Mouse (Mus musculus) forebrain, embryonic 11.5 days (tissue): ENCODE data around the gene Lrrc63. TPM values are rescaled to one million over a fixed set of nuclear protein-coding genes. Genes with fewer than 3 reads are reported as not detected.

ENCODE experiments used
- ATAC-seq: fragments of 200-750 bp; cut with Nextera tagmentation; replicated peaks from 2 replicates; pipeline ENCODE4 v1.8.0; 2017; ENCODE audit warnings: moderate TSS enrichment; ENCODE audit not compliant: low FRiP score
- DNase-seq: peaks from one replicate; pipeline ENCODE4 v3.0.0-alpha.2; 2017; ENCODE audit warnings: low spot score
- H3K27ac ChIP-seq: fragments of 300-500 bp; sonication (generic); 2 replicates; pipeline ENCODE4 v1.5.1; 2014; ENCODE audit warnings: low read depth, low read length
- H3K27me3 ChIP-seq: fragments of 300-500 bp; sonication (generic); 2 replicates; pipeline ENCODE4 v1.6.1; 2014; ENCODE audit warnings: mild to moderate bottlenecking, low read length, mixed read lengths; ENCODE audit not compliant: control insufficient read depth, insufficient read depth
- H3K36me3 ChIP-seq: fragments of 300-500 bp; sonication (generic); 2 replicates; pipeline ENCODE4 v1.6.1; 2014; ENCODE audit warnings: mild to moderate bottlenecking, low read length, moderate library complexity, mixed read lengths; ENCODE audit not compliant: control insufficient read depth, insufficient read depth
- H3K4me1 ChIP-seq: fragments of 300-500 bp; sonication (generic); replicated peaks from 2 replicates; pipeline ENCODE4 v1.6.1; 2014; ENCODE audit warnings: low read length, mixed read lengths; ENCODE audit not compliant: control insufficient read depth, insufficient read depth
- H3K4me2 ChIP-seq: fragments of 300-500 bp; sonication (generic); 2 replicates; pipeline ENCODE4 v1.6.1; 2014; ENCODE audit warnings: low read depth, mild to moderate bottlenecking, low read length, moderate library complexity, mixed read lengths; ENCODE audit not compliant: severe bottlenecking
- H3K4me3 ChIP-seq: fragments of 300-500 bp; sonication (generic); 2 replicates; pipeline ENCODE4 v1.5.1; 2014; ENCODE audit warnings: low read depth, low read length
- H3K9ac ChIP-seq: fragments of 300-500 bp; sonication (generic); 2 replicates; pipeline ENCODE4 v1.6.1; 2014; ENCODE audit warnings: low read length
- H3K9me3 ChIP-seq: fragments of 300-500 bp; sonication (generic); 2 replicates; pipeline ENCODE4 v1.6.1; 2016; ENCODE audit warnings: low read length, mixed read lengths; ENCODE audit not compliant: control insufficient read depth
- WGBS: fragments of 180-500 bp; shearing (Covaris S2); extraction: QIAGEN DNeasy Blood & Tissue Kit; methylation state at CpG from one replicate; pipeline ENCODE4 v1.1.7; 2014; 5-methylcytosine and 5-hydroxymethylcytosine counted together
- polyA plus RNA-seq: library from polyadenylated mRNA; unstranded; fragments of >200 nt; fragmentation: Nextera tagmentation; extraction: Ambion mirVana; gene quantifications from 2 replicates; pipeline ENCODE4 v1.2.1, GENCODE M21; 2014

Gene Lrrc63
- polyA plus RNA-seq, 1 experiment from 2014 or later = 0.36 TPM

GRCm38 (mm10) chr14:75174296-75174695 is 43.6 kb upstream of the Lrrc63 start:
- DNase-seq (no peak), ATAC-seq (no peak)
- Histone ChIP-seq H3K9ac (no peak overlapping the region), H3K27me3 (no peaks in the 10 kb centered on the region), H3K36me3 (no peaks in the 10 kb centered on the region), H3K4me3 (no peak overlapping the region), H3K9me3 (no peaks in the 10 kb centered on the region), H3K4me2 (no peak overlapping the region), H3K4me1 (no peaks in the 10 kb centered on the region), H3K27ac (no peak overlapping the region)
- 87% methylated on average over 8 of the region's 8 CpGs for WGBS

- Histone ChIP-seq H3K9me3 (no peaks in the 10 kb centered on the region), H3K4me1 (no peaks in the 10 kb centered on the region), H3K4me3 (no peak overlapping the region), H3K4me2 (no peak overlapping the region), H3K9ac (no peak overlapping the region), H3K27ac (no peak overlapping the region), H3K36me3 (no peaks in the 10 kb centered on the region), H3K27me3 (no peaks in the 10 kb centered on the region)
- ATAC-seq = no peak
- 85% methylated on average over 1 of the region's 1 CpGs for WGBS
- no peak for DNase-seq
These were observed 39.9 kb upstream of the Lrrc63 start for GRCm38 (mm10) chr14:75170546-75170945.

GRCm38 (mm10) chr14:75168501-75168900 is 37.8 kb upstream of the Lrrc63 start:
- H3K9ac ChIP-seq = no peak overlapping the region
- H3K9me3 ChIP-seq = no peaks in the 10 kb centered on the region
- no peaks in the 10 kb centered on the region for H3K27me3 ChIP-seq
- no peak overlapping the region for H3K4me2 ChIP-seq
- no peak overlapping the region for H3K4me3 ChIP-seq
- DNase-seq (no peak), ATAC-seq (no peak)
- no peaks in the 10 kb centered on the region for H3K4me1 ChIP-seq
- no peak overlapping the region for H3K27ac ChIP-seq
- no peaks in the 10 kb centered on the region for H3K36me3 ChIP-seq
- WGBS = 91% methylated on average over 3 of the region's 3 CpGs

- Histone ChIP-seq H3K9ac (no peak overlapping the region), H3K4me1 (no peaks in the 10 kb centered on the region), H3K27me3 (no peaks in the 10 kb centered on the region), H3K4me2 (no peak overlapping the region), H3K4me3 (no peak overlapping the region), H3K36me3 (no peaks in the 10 kb centered on the region), H3K27ac (no peak overlapping the region), H3K9me3 (no peaks in the 10 kb centered on the region)
- ATAC-seq = no peak
- no peak for DNase-seq
- 94% methylated on average over 2 of the region's 2 CpGs for WGBS
These were observed 35.0 kb upstream of the Lrrc63 start for GRCm38 (mm10) chr14:75165574-75166131.

- WGBS = 97% methylated on average over 9 of the region's 9 CpGs
- H3K9me3 ChIP-seq = no peaks in the 10 kb centered on the region
- no peak for ATAC-seq
These were observed 33.7 kb upstream of the Lrrc63 start for GRCm38 (mm10) chr14:75164345-75164744.

GRCm38 (mm10) chr14:75163866-75164265 is 33.2 kb upstream of the Lrrc63 start:
- no peak overlapping the region for H3K27ac ChIP-seq
- no peak overlapping the region for H3K9ac ChIP-seq
- H3K4me3 ChIP-seq = no peak overlapping the region
- no peak overlapping the region for H3K4me2 ChIP-seq
- no peak for ATAC-seq
- H3K27me3 ChIP-seq = no peaks in the 10 kb centered on the region
- DNase-seq = no peak
- no peaks in the 10 kb centered on the region for H3K36me3 ChIP-seq
- H3K9me3 ChIP-seq = no peaks in the 10 kb centered on the region
- H3K4me1 ChIP-seq = no peaks in the 10 kb centered on the region
- WGBS = 90% methylated on average over 8 of the region's 8 CpGs

More at GRCm38 (mm10) chr14:75164345-75164744, 33.7 kb upstream of the Lrrc63 start:
- no peak overlapping the region for H3K9ac ChIP-seq
- no peaks in the 10 kb centered on the region for H3K27me3 ChIP-seq
- no peak overlapping the region for H3K27ac ChIP-seq
- H3K36me3 ChIP-seq = no peaks in the 10 kb centered on the region
- no peaks in the 10 kb centered on the region for H3K4me1 ChIP-seq
- H3K4me2 ChIP-seq = no peak overlapping the region
- H3K4me3 ChIP-seq = no peak overlapping the region
- DNase-seq = no peak

GRCm38 (mm10) chr14:75159375-75159774 is 28.7 kb upstream of the Lrrc63 start:
- H3K9ac ChIP-seq = no peak overlapping the region
- WGBS = 90% methylated on average over 2 of the region's 2 CpGs
- H3K4me2 ChIP-seq = no peak overlapping the region
- no peak for DNase-seq
- no peaks in the 10 kb centered on the region for H3K27me3 ChIP-seq
- H3K4me1 ChIP-seq = no peaks in the 10 kb centered on the region
- no peak overlapping the region for H3K4me3 ChIP-seq
- H3K27ac ChIP-seq = no peak overlapping the region
- H3K36me3 ChIP-seq = no peaks in the 10 kb centered on the region
- no peak for ATAC-seq
- no peaks in the 10 kb centered on the region for H3K9me3 ChIP-seq

GRCm38 (mm10) chr14:75154481-75154880 is 23.8 kb upstream of the Lrrc63 start:
- Histone ChIP-seq H3K9me3 (no peaks in the 10 kb centered on the region), H3K27ac (no peak overlapping the region), H3K36me3 (no peaks in the 10 kb centered on the region), H3K4me3 (no peak overlapping the region), H3K27me3 (no peaks in the 10 kb centered on the region), H3K4me2 (no peak overlapping the region), H3K4me1 (no peaks in the 10 kb centered on the region), H3K9ac (no peak overlapping the region)
- DNase-seq (no peak), ATAC-seq (no peak)
- 90% methylated on average over 8 of the region's 8 CpGs for WGBS

- Histone ChIP-seq H3K36me3 (no peaks in the 10 kb centered on the region), H3K9ac (no peak overlapping the region), H3K4me3 (no peak overlapping the region), H3K27me3 (no peaks in the 10 kb centered on the region), H3K4me2 (no peak overlapping the region), H3K9me3 (no peaks in the 10 kb centered on the region), H3K27ac (no peak overlapping the region), H3K4me1 (no peaks in the 10 kb centered on the region)
- no peak for DNase-seq
- 81% methylated on average over 3 of the region's 3 CpGs for WGBS
- ATAC-seq = no peak
These were observed 20.5 kb upstream of the Lrrc63 start for GRCm38 (mm10) chr14:75151146-75151545.
